Comparison of ENCODE assay signal across 14 mouse cellular contexts in the genomic region with DNA sequence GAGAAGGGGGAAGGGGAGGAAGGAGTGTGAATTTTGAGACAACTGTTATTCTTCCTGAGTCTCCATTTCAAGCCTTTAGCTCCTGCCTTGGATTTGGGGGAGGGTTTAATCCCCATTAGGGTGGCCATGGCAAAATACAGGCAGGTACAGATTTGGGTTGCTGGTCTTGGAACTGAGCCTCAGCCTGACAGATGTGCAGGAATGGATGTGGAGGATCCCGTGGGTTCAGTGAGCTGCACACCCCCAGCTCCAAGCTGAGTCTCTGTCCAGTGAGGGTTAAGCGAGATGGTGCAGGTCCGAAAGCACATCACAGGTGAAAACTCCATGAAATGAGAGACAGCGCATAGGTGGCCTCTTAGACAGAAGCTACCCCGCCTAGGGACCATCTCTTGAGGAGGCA.
A peak's percentile ranks its signal among the peaks of the same experiment; 100 is the strongest.
DNase-seq lines count a peak whose midpoint lies in the region; ATAC-seq and TF ChIP-seq lines count a peak whose summit lies in the region.
"Had no signal": no experiment of that assay in that cellular context is flagged by ENCODE, and none has a peak within 500 bp of the region (broad histone marks: within the 10 kb centered on the region; RNA-seq: fewer than 3 reads in every experiment).

No protein-coding gene starts in this region.

- no peak overlapping the region for H3K4me3 ChIP-seq in forebrain, embryonic 11.5 days (ENCODE audit: low read depth, low read length)
- no peak overlapping the region for H3K4me3 ChIP-seq in forebrain, embryonic 15.5 days
- H3K4me3 ChIP-seq in heart, embryonic 16.5 days (ENCODE audit: low read length) = no peak overlapping the region
- no peak overlapping the region for H3K4me3 ChIP-seq in midbrain, embryonic 10.5 days
- H3K4me3 ChIP-seq in midbrain, postnatal 0 days (ENCODE audit: low read depth, low read length) = no peak overlapping the region
- H3K4me3 ChIP-seq: erythroblast, embryonic 14.5 days; intestine, embryonic 15.5 days; midbrain, embryonic 13.5 days had no signal

- DNase-seq in forebrain, embryonic 11.5 days (ENCODE audit: low spot score) = no peak
- no peak for DNase-seq in heart, adult 8-10 months (ENCODE audit: low spot score)
- no peak for DNase-seq in midbrain, embryonic 10.5 days (ENCODE audit: low spot score)
- DNase-seq in midbrain, postnatal 0 days (ENCODE audit: low spot score) = no peak
- DNase-seq in kidney, postnatal 10 days = no peak
- DNase-seq: adrenal gland, postnatal 36 days; heart, postnatal 36 days; thymus, postnatal 4 days had no signal

- no peak overlapping the region for H3K27ac ChIP-seq in forebrain, embryonic 11.5 days (ENCODE audit: low read depth, low read length)
- no peak overlapping the region for H3K27ac ChIP-seq in forebrain, embryonic 15.5 days (replicated peaks)
- peak overlapping the region; percentile 72 for H3K27ac ChIP-seq in heart, embryonic 16.5 days (ENCODE audit: low read length)
- H3K27ac ChIP-seq in midbrain, embryonic 10.5 days (replicated peaks) = peak overlapping the region; percentile 61
- H3K27ac ChIP-seq in midbrain, postnatal 0 days (ENCODE audit: low read depth, low read length) = no peak overlapping the region
- H3K27ac ChIP-seq: intestine, embryonic 15.5 days; liver, embryonic 14.5 days; midbrain, embryonic 13.5 days had no signal

- TF ChIP-seq CTCF in midbrain, postnatal 0 days (IDR thresholded peaks at IDR 0.05) = no peak

- no peaks in the 10 kb centered on the region for H3K36me3 ChIP-seq in forebrain, embryonic 11.5 days (ENCODE audit: control insufficient read depth, insufficient read depth, low read length)
- no peaks in the 10 kb centered on the region for H3K36me3 ChIP-seq in forebrain, embryonic 15.5 days
- H3K36me3 ChIP-seq in heart, embryonic 16.5 days (ENCODE audit: control insufficient read depth, insufficient read depth) = no peaks in the 10 kb centered on the region
- H3K36me3 ChIP-seq in midbrain, embryonic 10.5 days = no peaks in the 10 kb centered on the region
- H3K36me3 ChIP-seq in midbrain, postnatal 0 days (ENCODE audit: insufficient read depth, low read length) = no peaks in the 10 kb centered on the region
- H3K36me3 ChIP-seq: intestine, embryonic 15.5 days; midbrain, embryonic 13.5 days had no signal

- no peak overlapping the region; the same call in 1 of the 2 replicates for H3K4me2 ChIP-seq in forebrain, embryonic 11.5 days (ENCODE audit: low read depth, low read length, severe bottlenecking)
- H3K4me2 ChIP-seq in forebrain, embryonic 15.5 days (replicated peaks) = no peak overlapping the region
- no peak overlapping the region for H3K4me2 ChIP-seq in heart, embryonic 16.5 days (ENCODE audit: low read depth, low read length)
- H3K4me2 ChIP-seq in midbrain, postnatal 0 days (ENCODE audit: low read depth, low read length, poor library complexity, severe bottlenecking) = no peak overlapping the region
- H3K4me2 ChIP-seq: intestine, embryonic 15.5 days; midbrain, embryonic 13.5 days had no signal

- no peak for ATAC-seq in forebrain, embryonic 11.5 days (replicated peaks; ENCODE audit: low FRiP score)
- ATAC-seq in forebrain, embryonic 15.5 days (replicated peaks) = no peak
- no peak for ATAC-seq in heart, embryonic 16.5 days (replicated peaks; ENCODE audit: extremely low read depth, insufficient read depth, low FRiP score)
- no peak for ATAC-seq in midbrain, postnatal 0 days (ENCODE audit: low FRiP score)
- ATAC-seq: intestine, embryonic 15.5 days; midbrain, embryonic 13.5 days had no signal

- no peaks in the 10 kb centered on the region; the same call in 1 of the 2 replicates for H3K27me3 ChIP-seq in forebrain, embryonic 11.5 days (ENCODE audit: control insufficient read depth, insufficient read depth, low read length)
- no peaks in the 10 kb centered on the region for H3K27me3 ChIP-seq in forebrain, embryonic 15.5 days
- H3K27me3 ChIP-seq in heart, embryonic 16.5 days (ENCODE audit: control insufficient read depth, insufficient read depth, low read length) = no peaks in the 10 kb centered on the region
- H3K27me3 ChIP-seq in midbrain, embryonic 10.5 days (ENCODE audit: low read depth, poor library complexity, severe bottlenecking) = peaks cover 3% of the 10 kb centered on the region
- no peaks in the 10 kb centered on the region for H3K27me3 ChIP-seq in midbrain, postnatal 0 days (ENCODE audit: insufficient read depth, low read length)
- H3K27me3 ChIP-seq: intestine, embryonic 15.5 days; midbrain, embryonic 13.5 days had no signal

- WGBS in forebrain, embryonic 11.5 days = 78% methylated on average over 5 of the region's 5 CpGs
- 73% methylated on average over 5 of the region's 5 CpGs for WGBS in forebrain, embryonic 15.5 days
- WGBS in heart, embryonic 16.5 days = 76% methylated on average over 5 of the region's 5 CpGs
- WGBS in midbrain, embryonic 10.5 days = 77% methylated on average over 5 of the region's 5 CpGs
- 79% methylated on average over 5 of the region's 5 CpGs for WGBS in midbrain, postnatal 0 days

- H3K9ac ChIP-seq in forebrain, embryonic 11.5 days (ENCODE audit: low read length) = 0 out of 2 replicates have a peak overlapping the region, but pooled peaks have one; percentile 6
- no peak overlapping the region for H3K9ac ChIP-seq in forebrain, embryonic 15.5 days (replicated peaks)
- H3K9ac ChIP-seq in heart, embryonic 16.5 days (ENCODE audit: low read length) = no peak overlapping the region
- H3K9ac ChIP-seq in midbrain, postnatal 0 days (replicated peaks; ENCODE audit: low read length, poor library complexity, severe bottlenecking) = no peak overlapping the region
- H3K9ac ChIP-seq: intestine, embryonic 15.5 days; liver, embryonic 14.5 days; midbrain, embryonic 13.5 days had no signal

- peaks cover 6% of the 10 kb centered on the region; the same call in 1 of the 2 replicates for H3K4me1 ChIP-seq in forebrain, embryonic 11.5 days (replicated peaks; ENCODE audit: control insufficient read depth, insufficient read depth, low read length)
- peaks cover 6% of the 10 kb centered on the region for H3K4me1 ChIP-seq in forebrain, embryonic 15.5 days
- peaks cover 9% of the 10 kb centered on the region for H3K4me1 ChIP-seq in heart, embryonic 16.5 days (ENCODE audit: control insufficient read depth, insufficient read depth, low read length)
- peaks cover 17% of the 10 kb centered on the region for H3K4me1 ChIP-seq in midbrain, embryonic 10.5 days
- no peaks in the 10 kb centered on the region for H3K4me1 ChIP-seq in midbrain, postnatal 0 days (ENCODE audit: insufficient read depth, low read length)
- H3K4me1 ChIP-seq: intestine, embryonic 15.5 days had no signal

- H3K9me3 ChIP-seq in forebrain, embryonic 11.5 days (ENCODE audit: control insufficient read depth, low read length) = no peaks in the 10 kb centered on the region
- H3K9me3 ChIP-seq in forebrain, embryonic 15.5 days = no peaks in the 10 kb centered on the region
- no peaks in the 10 kb centered on the region for H3K9me3 ChIP-seq in heart, embryonic 16.5 days (replicated peaks; ENCODE audit: control insufficient read depth, low read length)
- no peaks in the 10 kb centered on the region for H3K9me3 ChIP-seq in midbrain, embryonic 10.5 days (replicated peaks)
- no peaks in the 10 kb centered on the region for H3K9me3 ChIP-seq in midbrain, postnatal 0 days (ENCODE audit: low read length)
- H3K9me3 ChIP-seq: intestine, embryonic 15.5 days; midbrain, embryonic 13.5 days had no signal

Comparison
In these comparisons a context has a peak if more than half of its experiments do, and no peak if none do; other contexts are left out.
1. H3K27ac ChIP-seq: peak in heart, embryonic 16.5 days (single experiment) and midbrain, embryonic 10.5 days (single experiment); none in forebrain, embryonic 11.5 days (single experiment), forebrain, embryonic 15.5 days (single experiment) and midbrain, postnatal 0 days (single experiment).